8 mouse cellular contexts compared by ENCODE assay signal in the genomic region with DNA sequence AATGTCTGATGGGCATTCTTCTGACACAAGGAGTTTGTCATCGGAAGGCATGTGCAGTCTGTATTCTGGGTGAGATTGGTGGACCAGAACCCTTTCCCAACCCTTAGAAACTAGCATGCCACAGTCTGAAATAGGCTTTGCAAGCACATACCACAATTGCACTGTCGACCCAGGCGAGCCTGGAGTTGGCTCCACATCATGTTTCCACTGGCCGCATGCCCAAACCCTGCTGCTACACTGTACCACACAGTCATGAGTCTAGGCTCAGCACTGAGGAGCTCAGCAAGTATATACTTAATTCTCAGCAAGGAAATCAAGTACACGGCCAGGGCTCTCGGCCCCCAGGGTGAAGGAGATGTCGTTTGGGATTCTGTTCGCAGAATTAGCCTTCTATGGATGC.
DNase-seq lines count a peak whose midpoint lies in the region; ATAC-seq and TF ChIP-seq lines count a peak whose summit lies in the region.

No protein-coding gene starts in this region.

- no peak for TF ChIP-seq CTCF in Patski (IDR thresholded peaks at IDR 0.05)
- TF ChIP-seq CTCF in lung, embryonic 14.5 days (IDR thresholded peaks at IDR 0.05; ENCODE audit: low read depth), result no peak

- peak; percentile 68 for ATAC-seq in Patski
- peak; percentile 93; the same call in 1 of the 2 replicates for ATAC-seq in embryonic facial prominence, embryonic 14.5 days (ENCODE audit: low read depth)
- ATAC-seq in lung, embryonic 14.5 days (ENCODE audit: insufficient read depth), result peak; percentile 92

- no peaks in the 10 kb centered on the region for H3K9me3 ChIP-seq in heart, embryonic 10.5 days
- H3K9me3 ChIP-seq in embryonic facial prominence, embryonic 14.5 days (ENCODE audit: control insufficient read depth, low read length), result no peaks in the 10 kb centered on the region
- H3K9me3 ChIP-seq in lung, embryonic 14.5 days (ENCODE audit: low read depth, low read length), result no peaks in the 10 kb centered on the region

- in situ Hi-C loops in Patski (cut with MboI; ENCODE audit: low pct_unique_long_range_greater_than_20kb), result loop anchor here (5.0 kb wide), 1 partner anchor 75 kb away; no protein-coding TSS in a partner anchor

- CTCF ChIA-PET in Patski (lab: Charles Lee), result interaction anchor here (1.0 to 1.1 kb wide), 2 partner anchors 28 to 120 kb away, joined by 3 to 5 read pairs; no protein-coding TSS in a partner anchor

- H3K27me3 ChIP-seq in heart, embryonic 10.5 days (ENCODE audit: insufficient read depth, poor library complexity, severe bottlenecking), result no peaks in the 10 kb centered on the region
- H3K27me3 ChIP-seq in Patski, result no peaks in the 10 kb centered on the region
- H3K27me3 ChIP-seq in embryonic facial prominence, embryonic 14.5 days (replicated peaks; ENCODE audit: control insufficient read depth, insufficient read depth, low read length), result no peaks in the 10 kb centered on the region
- H3K27me3 ChIP-seq in lung, embryonic 14.5 days (ENCODE audit: insufficient read depth, low read length), result no peaks in the 10 kb centered on the region

- no peak overlapping the region for H3K4me2 ChIP-seq in embryonic facial prominence, embryonic 14.5 days (ENCODE audit: low read depth, low read length)
- H3K4me2 ChIP-seq in lung, embryonic 14.5 days, result no peak overlapping the region

- no peak overlapping the region for H3K4me3 ChIP-seq in heart, embryonic 10.5 days
- no peak overlapping the region for H3K4me3 ChIP-seq in embryonic facial prominence, embryonic 14.5 days (ENCODE audit: low read depth, low read length)
- no peak overlapping the region for H3K4me3 ChIP-seq in lung, embryonic 14.5 days (ENCODE audit: low read depth, low read length)

- intact Hi-C loops in heart, postnatal 10 days (cut with DNase I), result no loop called here

- H3K27ac ChIP-seq in heart, embryonic 10.5 days, result no peak overlapping the region; the same call in 1 of the 2 replicates
- H3K27ac ChIP-seq in embryonic facial prominence, embryonic 14.5 days (replicated peaks; ENCODE audit: low read depth, low read length), result peak overlapping the region; percentile 50
- H3K27ac ChIP-seq in lung, embryonic 14.5 days (ENCODE audit: low read depth), result no peak overlapping the region

- DNase-seq in heart, adult 18-20 months, result peak; percentile 88 to 89
- DNase-seq in heart, embryonic 10.5 days (ENCODE audit: low spot score), result no peak
- peak; percentile 93 for DNase-seq in Patski (ENCODE audit: low read depth, low spot score)
- peak; percentile 93 for DNase-seq in embryonic facial prominence, embryonic 14.5 days (ENCODE audit: low spot score)
- peak; percentile 92 to 93 for DNase-seq in heart, postnatal 10 days
- DNase-seq in lung, embryonic 14.5 days, result peak; percentile 92
- no peak for DNase-seq in spleen, postnatal 14 days (ENCODE audit: low spot score in 2 of 2)
- DNase-seq in neural tube, embryonic 10.5 days (ENCODE audit: extremely low spot score, low spot score), result no peak

- no peaks in the 10 kb centered on the region for H3K36me3 ChIP-seq in heart, embryonic 10.5 days
- H3K36me3 ChIP-seq in embryonic facial prominence, embryonic 14.5 days (ENCODE audit: control insufficient read depth, insufficient read depth, low read length), result no peaks in the 10 kb centered on the region
- no peaks in the 10 kb centered on the region for H3K36me3 ChIP-seq in lung, embryonic 14.5 days (ENCODE audit: insufficient read depth)

- H3K9ac ChIP-seq in embryonic facial prominence, embryonic 14.5 days (ENCODE audit: low read depth, low read length), result no peak overlapping the region
- H3K9ac ChIP-seq in lung, embryonic 14.5 days, result no peak overlapping the region

- 85% methylated on average over 8 of the region's 8 CpGs for WGBS in heart, embryonic 10.5 days
- 54% methylated on average over 8 of the region's 8 CpGs for WGBS in embryonic facial prominence, embryonic 14.5 days
- 57% methylated on average over 8 of the region's 8 CpGs for WGBS in lung, embryonic 14.5 days

- peaks cover 40% of the 10 kb centered on the region for H3K4me1 ChIP-seq in heart, embryonic 10.5 days
- H3K4me1 ChIP-seq in embryonic facial prominence, embryonic 14.5 days (ENCODE audit: control insufficient read depth, insufficient read depth, low read length), result peaks cover 19% of the 10 kb centered on the region
- H3K4me1 ChIP-seq in lung, embryonic 14.5 days (ENCODE audit: insufficient read depth), result peaks cover 14% of the 10 kb centered on the region; the same call in 1 of the 2 replicates

- POLR2A ChIA-PET in Patski (lab: Charles Lee), result no interaction called here

Comparison
In these comparisons a context has a peak if more than half of its experiments do, and no peak if none do; other contexts are left out.
1. DNase-seq: peak in heart, adult 18-20 months (2 of 2), Patski (single experiment), embryonic facial prominence, embryonic 14.5 days (single experiment), heart, postnatal 10 days (2 of 2) and lung, embryonic 14.5 days (single experiment); none in heart, embryonic 10.5 days (single experiment), spleen, postnatal 14 days (0 of 2) and neural tube, embryonic 10.5 days (single experiment).
2. Peak in every context shown above with its lines, with median percentiles within 50 percentile points of each other: ATAC-seq.